Mouse (Mus musculus): Measurements from ENCODE around the gene Stx12. TPM values are rescaled to one million over a fixed set of nuclear protein-coding genes. Genes with fewer than 3 reads are reported as not detected.
A peak's percentile ranks its signal among the peaks of the same experiment; 100 is the strongest.
"Not testable (repeated sequence)": the region's sequence is repeated elsewhere in the genome, so short reads cannot be mapped to it uniquely, and the experiment has no call there.

Stx12 gene
- total and polyA plus RNA-seq, 3 experiments: 16.2 to 32.8 (median 32.5) TPM

- H3K27me3 ChIP-seq (ENCODE audit: control insufficient read depth, insufficient read depth, low read length): no peaks in the 10 kb centered on the region
- peak overlapping the region; percentile 99 for H3K27ac ChIP-seq
- DNase-seq: no peak
- WGBS: 1% methylated on average over 50 of the region's 50 CpGs
- H3K79me2 ChIP-seq (replicated peaks; ENCODE audit: control insufficient read depth, insufficient read depth, low read length): no peaks in the 10 kb centered on the region
- intact Hi-C loops (cut with DNase I): loop anchor here (1.0 to 5.0 kb wide), 2 partner anchors 38 to 80 kb away; partner anchors contain the start of genes Ppp1r8 and Stx12
- TF ChIP-seq CTCF (IDR thresholded peaks at IDR 0.05) (peak; percentile 19; the same call in 1 of the 2 replicates), EP300 (IDR thresholded peaks at IDR 0.05; ENCODE audit: insufficient read depth, low read depth, low read length) (no peak), POLR2A (IDR thresholded peaks at IDR 0.05; ENCODE audit: insufficient read depth, low read depth, low read length) (no peak; the same call in 1 of the 2 replicates)
- peaks cover 4% of the 10 kb centered on the region for H3K4me1 ChIP-seq (ENCODE audit: control insufficient read depth, insufficient read depth, low read length)
- peak overlapping the region; percentile 80 for H3K4me3 ChIP-seq
- no peaks in the 10 kb centered on the region for H3K36me3 ChIP-seq (ENCODE audit: control insufficient read depth, insufficient read depth, low read length)
- peak overlapping the region; percentile 99 for H3K9ac ChIP-seq (ENCODE audit: low read depth, low read length)
Observed at GRCm38 (mm10) chr4:132922061-132922530, 37.8 kb upstream of the Stx12 start.

DNA sequence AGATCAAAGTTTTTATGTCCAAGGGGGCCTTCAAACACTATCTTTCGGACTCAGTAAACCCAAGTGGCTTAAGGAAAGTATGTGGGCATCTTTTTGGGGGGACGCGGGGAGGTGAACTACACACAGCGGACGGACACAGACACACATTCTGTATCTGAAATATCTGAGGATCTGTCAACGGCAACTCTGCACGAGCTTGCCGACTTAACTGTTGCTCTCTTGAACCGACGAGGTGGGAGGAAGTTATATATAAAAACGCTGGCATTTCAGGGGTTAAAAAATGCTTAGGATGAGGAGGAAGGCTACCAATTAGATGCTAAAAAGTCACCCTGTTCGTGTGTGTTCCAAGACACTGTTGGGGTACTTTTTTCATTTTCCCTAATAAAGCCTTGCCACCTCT is 37.2 kb upstream of the Stx12 start:
- TF ChIP-seq POLR2A (IDR thresholded peaks at IDR 0.05; ENCODE audit: insufficient read depth, low read depth, low read length): no peak
- TF ChIP-seq CTCF (IDR thresholded peaks at IDR 0.05): no peak
- no peak for TF ChIP-seq EP300 (IDR thresholded peaks at IDR 0.05; ENCODE audit: insufficient read depth, low read depth, low read length)
- DNase-seq: no peak
- Histone ChIP-seq H3K9ac (ENCODE audit: low read depth, low read length) (peak overlapping the region; percentile 99), H3K27ac (peak overlapping the region; percentile 99), H3K4me1 (ENCODE audit: control insufficient read depth, insufficient read depth, low read length) (peaks cover 4% of the 10 kb centered on the region), H3K36me3 (ENCODE audit: control insufficient read depth, insufficient read depth, low read length) (no peaks in the 10 kb centered on the region), H3K27me3 (ENCODE audit: control insufficient read depth, insufficient read depth, low read length) (no peaks in the 10 kb centered on the region), H3K4me3 (peak overlapping the region; percentile 80), H3K79me2 (replicated peaks; ENCODE audit: control insufficient read depth, insufficient read depth, low read length) (no peaks in the 10 kb centered on the region)
- 29% methylated on average over 12 of the region's 12 CpGs for WGBS
- intact Hi-C loops (cut with DNase I): loop anchor here (2.0 to 5.0 kb wide), 2 partner anchors 15 to 79 kb away; partner anchors contain the start of gene Ppp1r8

GRCm38 (mm10) chr4:132920171-132920570 is 35.9 kb upstream of the Stx12 start:
- TF ChIP-seq CTCF (IDR thresholded peaks at IDR 0.05): no peak
- no peak for TF ChIP-seq POLR2A (IDR thresholded peaks at IDR 0.05; ENCODE audit: insufficient read depth, low read depth, low read length)
- TF ChIP-seq EP300 (IDR thresholded peaks at IDR 0.05; ENCODE audit: insufficient read depth, low read depth, low read length): no peak
- no peak for DNase-seq
- Histone ChIP-seq H3K27me3 (ENCODE audit: control insufficient read depth, insufficient read depth, low read length) (no peaks in the 10 kb centered on the region), H3K27ac (no peak overlapping the region), H3K4me3 (no peak overlapping the region), H3K9ac (ENCODE audit: low read depth, low read length) (no peak overlapping the region), H3K79me2 (replicated peaks; ENCODE audit: control insufficient read depth, insufficient read depth, low read length) (no peaks in the 10 kb centered on the region), H3K36me3 (ENCODE audit: control insufficient read depth, insufficient read depth, low read length) (no peaks in the 10 kb centered on the region), H3K4me1 (ENCODE audit: control insufficient read depth, insufficient read depth, low read length) (peaks cover 4% of the 10 kb centered on the region)
- WGBS: 93% methylated on average over 4 of the region's 4 CpGs
- intact Hi-C loops (cut with DNase I): loop anchor here (2.0 to 5.0 kb wide), 2 partner anchors 13 to 78 kb away; partner anchors contain the start of gene Ppp1r8

DNA sequence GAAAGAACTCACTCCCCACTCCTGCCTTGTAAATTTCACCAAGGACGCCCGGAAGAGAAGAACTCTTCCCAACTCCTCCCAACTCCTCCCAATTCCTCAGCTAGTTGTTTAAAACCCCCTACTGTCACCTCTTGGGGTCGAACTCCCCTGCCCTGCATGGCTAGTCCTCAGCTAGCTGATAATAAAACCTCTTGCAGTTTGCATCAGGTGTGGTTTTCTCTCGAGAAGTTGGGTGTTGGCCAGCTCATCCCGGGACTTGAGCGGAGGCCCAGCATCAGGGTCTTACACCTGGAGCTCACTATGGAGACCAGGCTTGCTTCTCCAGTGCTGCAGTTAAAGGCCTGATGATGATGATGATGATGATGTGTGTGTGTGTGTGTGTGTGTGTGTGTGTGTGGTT is 34.2 kb upstream of the Stx12 start:
- intact Hi-C loops (cut with DNase I); H3K4me3 ChIP-seq; H3K79me2 ChIP-seq (replicated peaks; ENCODE audit: control insufficient read depth, insufficient read depth, low read length); DNase-seq; H3K27ac ChIP-seq; H3K27me3 ChIP-seq (ENCODE audit: control insufficient read depth, insufficient read depth, low read length); H3K4me1 ChIP-seq (ENCODE audit: control insufficient read depth, insufficient read depth, low read length); H3K36me3 ChIP-seq (ENCODE audit: control insufficient read depth, insufficient read depth, low read length); H3K9ac ChIP-seq (ENCODE audit: low read depth, low read length): not testable (repeated sequence)
- 76% methylated on average over 6 of the region's 6 CpGs for WGBS

- H3K27me3 ChIP-seq (ENCODE audit: control insufficient read depth, insufficient read depth, low read length): no peaks in the 10 kb centered on the region
- 78% methylated on average over 6 of the region's 6 CpGs for WGBS
- DNase-seq: no peak
- H3K27ac ChIP-seq: no peak overlapping the region
- intact Hi-C loops (cut with DNase I): no loop called here
- H3K79me2 ChIP-seq (replicated peaks; ENCODE audit: control insufficient read depth, insufficient read depth, low read length): 0 out of 2 replicates have a peak, but pooled peaks cover 2% of the 10 kb centered on the region
- no peak overlapping the region for H3K4me3 ChIP-seq
- no peak for TF ChIP-seq CTCF (IDR thresholded peaks at IDR 0.05)
- TF ChIP-seq POLR2A (IDR thresholded peaks at IDR 0.05; ENCODE audit: insufficient read depth, low read depth, low read length): no peak
- no peak for TF ChIP-seq EP300 (IDR thresholded peaks at IDR 0.05; ENCODE audit: insufficient read depth, low read depth, low read length)
- no peak overlapping the region for H3K9ac ChIP-seq (ENCODE audit: low read depth, low read length)
- H3K4me1 ChIP-seq (ENCODE audit: control insufficient read depth, insufficient read depth, low read length): no peaks in the 10 kb centered on the region
- no peaks in the 10 kb centered on the region; the same call in 1 of the 2 replicates for H3K36me3 ChIP-seq (ENCODE audit: control insufficient read depth, insufficient read depth, low read length)
Observed at GRCm38 (mm10) chr4:132912156-132912555, 27.8 kb upstream of the Stx12 start.

- Histone ChIP-seq H3K27ac (peak overlapping the region; percentile 87), H3K4me1 (ENCODE audit: control insufficient read depth, insufficient read depth, low read length) (peaks cover 15% of the 10 kb centered on the region), H3K9ac (ENCODE audit: low read depth, low read length) (no peak overlapping the region), H3K36me3 (ENCODE audit: control insufficient read depth, insufficient read depth, low read length) (peaks cover 16% of the 10 kb centered on the region), H3K79me2 (replicated peaks; ENCODE audit: control insufficient read depth, insufficient read depth, low read length) (no peaks in the 10 kb centered on the region), H3K27me3 (ENCODE audit: control insufficient read depth, insufficient read depth, low read length) (no peaks in the 10 kb centered on the region), H3K4me3 (no peak overlapping the region)
- intact Hi-C loops (cut with DNase I): loop anchor here (2.0 kb wide), 2 partner anchors 15 to 21 kb away; partner anchors contain the start of gene Stx12
- no peak for DNase-seq
- 58% methylated on average over 5 of the region's 5 CpGs for WGBS
- TF ChIP-seq CTCF (IDR thresholded peaks at IDR 0.05): no peak
- TF ChIP-seq EP300 (IDR thresholded peaks at IDR 0.05; ENCODE audit: insufficient read depth, low read depth, low read length): no peak
- TF ChIP-seq POLR2A (IDR thresholded peaks at IDR 0.05; ENCODE audit: insufficient read depth, low read depth, low read length): no peak
Observed at GRCm38 (mm10) chr4:132905843-132906360, 21.6 kb upstream of the Stx12 start.

Measured in heart, adult 2 months (tissue).